Mouse (Mus musculus) cortical plate, adult 2 months (tissue): ENCODE data around the gene Spata17.

Experiments
- CTCF ChIP-seq: fragments of 200-500 bp; IDR thresholded peaks from 2 replicates; pipeline ENCODE4 v1.5.1; 2011; ENCODE audit warnings: mild to moderate bottlenecking, control low read depth, low read length; ENCODE audit not compliant: insufficient read depth; ENCODE audit errors: extremely low read depth
- POLR2A ChIP-seq: fragments of 200-500 bp; IDR thresholded peaks from 2 replicates; pipeline ENCODE4 v1.6.1; 2011; ENCODE audit warnings: mild to moderate bottlenecking, low read length, control low read depth; ENCODE audit not compliant: insufficient read depth; ENCODE audit errors: extremely low read depth

GRCm38 (mm10) chr1:187008236-187008635 lies 207.0 kb downstream of the Spata17 start:
- TF ChIP-seq CTCF (no peak), POLR2A (no peak)
